Mouse (Mus musculus): ENCODE measurements around the gene Add3.

GRCm38 (mm10) chr19:53149381-53149780 lies 9.1 kb downstream of the Add3 start:
- TF ChIP-seq CTCF (IDR thresholded peaks at IDR 0.05), result no peak; the same call in 1 of the 2 replicates
- TF ChIP-seq EP300 (IDR thresholded peaks at IDR 0.05), result no peak

Data from lung, postnatal 0 days (tissue).